Mouse (Mus musculus) bone marrow macrophage, adult 2 months (primary cell): Measurements from ENCODE around the gene Myh7b. TPM values are rescaled to one million over a fixed set of nuclear protein-coding genes. Genes with fewer than 3 reads are reported as not detected.
A peak's percentile ranks its signal among the peaks of the same experiment; 100 is the strongest.

ENCODE experiments used
- H3K27ac ChIP-seq: 2 replicates; pipeline ENCODE4 v1.5.1; 2012; ENCODE audit warnings: low read depth, low read length; ENCODE audit not compliant: insufficient read depth
- H3K4me1 ChIP-seq: 2 replicates; pipeline ENCODE4 v1.6.1; 2012; ENCODE audit warnings: low read length; ENCODE audit not compliant: control insufficient read depth, insufficient read depth
- H3K4me3 ChIP-seq: 2 replicates; pipeline ENCODE4 v1.5.1; 2012; ENCODE audit warnings: mild to moderate bottlenecking, low read length, moderate library complexity; ENCODE audit not compliant: insufficient read depth
- CTCF ChIP-seq: IDR thresholded peaks from 2 replicates; pipeline ENCODE4 v1.5.1; 2012; ENCODE audit warnings: low read depth, mild to moderate bottlenecking, low read length, moderate library complexity
- POLR2A ChIP-seq: IDR thresholded peaks from 2 replicates; pipeline ENCODE4 v1.6.1; 2012; ENCODE audit warnings: mild to moderate bottlenecking, low read depth, low read length, borderline replicate concordance
- polyA plus RNA-seq: library from polyadenylated mRNA; stranded (reverse); fragments of >200 nt; gene quantifications from 2 replicates; pipeline ENCODE4 v1.2.4, GENCODE M21; 2012; ENCODE audit not compliant: missing spikeins, insufficient read depth, insufficient read length

Gene Myh7b
- polyA plus RNA-seq, 1 experiment, result not detected

DNA sequence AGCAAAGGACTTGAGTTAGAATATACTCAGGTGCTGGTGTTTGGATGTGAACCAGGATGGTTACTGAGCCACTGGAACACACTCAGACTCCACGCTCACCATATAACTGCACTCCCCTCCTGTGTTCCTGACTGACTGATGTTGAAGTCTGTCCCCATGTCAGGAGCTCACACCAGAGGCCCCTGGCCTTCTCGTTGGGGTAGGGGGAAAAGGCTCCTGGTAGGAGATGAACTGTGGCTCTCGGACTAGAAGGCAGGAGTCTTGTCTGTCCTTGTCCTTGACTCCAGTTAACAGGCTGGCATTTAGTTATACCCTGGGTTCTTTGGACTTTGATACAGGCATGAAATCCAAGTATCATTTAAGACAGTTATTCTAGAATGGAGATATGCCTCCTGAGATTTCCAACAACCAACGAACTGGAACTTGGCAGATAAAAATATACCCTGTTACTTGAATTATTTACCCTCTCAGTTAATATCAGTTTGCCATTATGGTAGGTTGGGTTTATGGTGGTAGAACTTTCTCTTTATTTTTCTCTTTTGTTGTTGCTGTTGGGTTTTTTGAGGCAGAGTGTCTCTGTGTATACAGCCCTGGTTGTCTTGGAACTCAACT is 28.5 kb upstream of the Myh7b start:
- no peak overlapping the region for H3K4me3 ChIP-seq
- no peak overlapping the region for H3K27ac ChIP-seq
- H3K4me1 ChIP-seq, result peaks cover 11% of the 10 kb centered on the region
- TF ChIP-seq CTCF, result no peak
- no peak for TF ChIP-seq POLR2A

DNA sequence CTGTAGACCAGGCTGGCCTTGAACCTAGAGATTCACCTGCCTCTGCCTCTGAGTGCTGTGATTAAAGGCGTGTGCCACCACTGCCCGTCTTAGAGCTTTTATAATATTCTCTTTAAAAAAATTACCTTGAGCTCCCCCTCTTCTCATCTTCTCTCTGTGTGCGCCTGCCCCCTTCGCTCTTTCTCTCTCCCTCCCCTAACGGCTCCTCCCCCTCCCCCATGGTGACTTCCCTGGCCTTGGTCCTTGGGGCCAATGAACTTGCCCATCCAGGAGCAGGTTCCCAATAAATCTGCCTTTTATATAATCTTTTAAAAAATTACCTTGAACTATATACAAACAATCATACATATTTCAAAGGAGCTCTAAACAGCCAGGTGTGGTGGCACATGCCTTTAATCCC is 28.0 kb upstream of the Myh7b start:
- Histone ChIP-seq H3K27ac (no peak overlapping the region), H3K4me1 (peaks cover 11% of the 10 kb centered on the region), H3K4me3 (no peak overlapping the region)
- TF ChIP-seq CTCF, result no peak
- TF ChIP-seq POLR2A, result no peak

DNA sequence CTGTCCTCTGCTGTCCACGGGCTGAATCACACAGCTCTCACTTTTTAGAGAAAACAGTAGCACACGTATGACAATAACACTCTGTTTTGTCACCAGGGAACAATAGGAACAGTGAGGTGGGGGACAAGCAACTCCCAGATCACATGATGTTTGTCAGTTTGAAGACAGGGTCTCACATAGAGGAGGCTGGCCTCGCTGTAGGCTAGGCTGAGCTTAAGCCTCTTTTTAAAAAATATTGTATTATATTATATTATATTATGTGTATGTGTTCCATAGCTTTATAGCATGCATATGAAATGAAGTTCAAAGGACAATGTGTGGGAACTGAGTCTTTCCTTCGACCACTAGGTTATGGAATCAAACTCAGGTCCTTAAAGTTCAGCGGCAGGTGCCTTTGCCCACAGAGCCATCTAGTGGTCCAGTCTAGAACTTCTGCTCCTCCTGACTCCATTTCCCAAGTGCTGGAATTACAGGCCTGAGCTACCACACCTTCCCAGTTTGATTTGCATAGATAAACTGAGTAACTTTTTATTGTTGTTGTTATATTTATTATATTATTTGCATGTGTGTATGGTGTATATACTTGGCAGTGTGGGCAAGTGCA is 27.0 kb upstream of the Myh7b start:
- Histone ChIP-seq H3K4me3 (no peak overlapping the region), H3K27ac (no peak overlapping the region), H3K4me1 (peaks cover 11% of the 10 kb centered on the region)
- TF ChIP-seq POLR2A, result no peak
- peak; percentile 37; the same call in 1 of the 2 replicates for TF ChIP-seq CTCF

DNA sequence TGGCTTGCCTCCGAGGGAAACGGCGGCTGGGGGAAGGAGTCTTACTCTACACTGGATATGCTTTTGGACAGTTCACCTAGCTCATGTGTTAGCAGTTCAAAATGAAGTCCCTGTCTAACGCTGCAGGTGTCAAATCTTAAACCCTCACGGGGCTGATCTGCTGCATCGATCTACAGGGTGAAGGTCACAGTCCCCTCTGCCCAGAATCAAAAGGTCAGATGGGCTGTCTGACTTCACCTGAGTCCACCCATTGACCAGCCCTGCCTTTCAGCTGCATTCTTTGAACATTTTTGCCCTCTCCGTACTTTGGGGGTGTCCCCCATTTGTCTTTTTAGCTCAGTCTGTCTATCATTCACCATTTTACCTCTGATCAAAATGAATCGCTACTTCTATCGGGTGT is 25.9 kb upstream of the Myh7b start:
- Histone ChIP-seq H3K4me3 (no peak overlapping the region), H3K27ac (no peak overlapping the region), H3K4me1 (peaks cover 13% of the 10 kb centered on the region)
- no peak for TF ChIP-seq CTCF
- no peak for TF ChIP-seq POLR2A

DNA sequence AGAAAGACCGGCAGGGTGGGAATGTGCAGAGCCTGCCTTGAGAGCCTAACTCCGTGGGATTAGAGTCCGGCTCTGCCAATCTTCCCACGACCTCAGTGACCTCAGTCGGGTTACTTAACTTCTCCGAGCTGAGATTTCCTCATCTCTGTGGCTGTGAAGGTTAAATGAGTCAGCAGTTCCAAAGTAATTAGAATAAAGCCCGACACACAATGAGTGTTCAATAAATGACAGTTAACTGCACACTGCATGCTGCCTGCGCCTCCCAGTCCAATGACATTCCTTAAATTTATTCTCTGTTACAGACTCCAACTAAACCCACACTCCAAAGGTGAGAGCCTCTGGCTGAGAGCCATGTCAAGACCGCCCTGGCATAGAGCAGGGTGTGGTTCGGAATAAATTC is 25.5 kb upstream of the Myh7b start:
- H3K4me1 ChIP-seq, result peaks cover 13% of the 10 kb centered on the region
- no peak overlapping the region for H3K4me3 ChIP-seq
- H3K27ac ChIP-seq, result no peak overlapping the region
- TF ChIP-seq CTCF (no peak), POLR2A (no peak)

DNA sequence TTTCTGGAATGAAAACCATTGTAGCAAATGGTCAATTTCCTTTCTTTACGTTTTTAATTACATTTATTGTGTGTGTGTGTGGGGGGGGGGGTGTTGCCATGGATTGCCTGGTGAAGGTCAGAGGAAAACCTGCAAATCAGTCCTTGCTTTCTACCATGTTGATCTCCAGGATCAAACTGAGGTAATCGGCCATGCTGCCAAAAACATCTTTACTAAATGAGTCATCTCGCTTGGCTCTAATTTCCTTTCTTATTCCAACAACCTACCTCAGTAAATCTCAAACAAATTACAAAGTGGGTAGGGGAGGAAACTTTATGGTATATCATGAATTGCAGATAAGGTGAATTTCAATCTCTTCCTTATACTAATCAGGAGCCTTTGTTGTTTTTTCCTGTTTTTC is 22.9 kb upstream of the Myh7b start:
- H3K27ac ChIP-seq, result no peak overlapping the region
- H3K4me1 ChIP-seq, result peaks cover 21% of the 10 kb centered on the region
- no peak overlapping the region for H3K4me3 ChIP-seq
- TF ChIP-seq CTCF (no peak), POLR2A (no peak)

DNA sequence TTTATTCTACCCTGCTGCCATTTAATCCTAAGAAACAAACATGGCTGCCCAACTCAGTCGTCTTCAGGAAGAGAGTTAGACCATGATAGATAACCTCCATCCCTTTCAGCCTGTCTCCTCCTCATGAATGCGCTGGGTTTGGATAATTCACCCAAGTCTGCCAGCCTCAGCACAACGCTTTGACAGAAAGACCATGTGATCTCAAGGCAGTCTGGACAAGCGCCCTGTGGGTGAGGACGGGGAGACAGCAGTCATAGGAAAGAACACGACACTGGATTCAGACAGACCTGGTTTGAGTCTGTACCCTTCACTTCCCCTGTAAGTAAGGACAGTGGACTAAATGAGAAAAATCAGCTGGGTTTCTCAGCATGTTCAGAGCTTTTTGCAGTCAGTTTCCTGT is 21.5 kb upstream of the Myh7b start:
- H3K4me1 ChIP-seq, result peaks cover 20% of the 10 kb centered on the region
- H3K4me3 ChIP-seq, result no peak overlapping the region
- no peak overlapping the region for H3K27ac ChIP-seq
- TF ChIP-seq CTCF (no peak), POLR2A (no peak)

DNA sequence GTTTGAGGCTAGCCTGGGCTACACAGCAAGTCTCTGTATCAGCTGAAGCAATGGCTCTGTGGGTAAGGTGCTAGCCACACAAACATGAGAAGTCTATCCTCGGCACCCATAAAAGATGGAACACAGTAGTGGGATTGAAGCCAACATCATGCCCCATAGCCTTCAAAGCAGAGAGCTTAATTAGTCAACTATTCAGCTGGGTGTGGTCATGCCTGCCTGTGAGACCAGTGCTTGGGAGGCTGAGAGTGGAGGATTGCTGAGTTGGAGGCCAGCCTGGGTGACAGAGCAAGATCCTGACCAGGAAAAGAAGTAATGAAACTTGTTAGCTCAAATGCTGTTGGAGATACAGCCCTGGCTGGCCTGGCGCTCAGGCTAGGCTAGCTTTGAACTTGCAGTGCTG is 20.1 kb upstream of the Myh7b start:
- Histone ChIP-seq H3K27ac (no peak overlapping the region), H3K4me3 (no peak overlapping the region), H3K4me1 (peaks cover 12% of the 10 kb centered on the region)
- TF ChIP-seq POLR2A (no peak), CTCF (no peak)

DNA sequence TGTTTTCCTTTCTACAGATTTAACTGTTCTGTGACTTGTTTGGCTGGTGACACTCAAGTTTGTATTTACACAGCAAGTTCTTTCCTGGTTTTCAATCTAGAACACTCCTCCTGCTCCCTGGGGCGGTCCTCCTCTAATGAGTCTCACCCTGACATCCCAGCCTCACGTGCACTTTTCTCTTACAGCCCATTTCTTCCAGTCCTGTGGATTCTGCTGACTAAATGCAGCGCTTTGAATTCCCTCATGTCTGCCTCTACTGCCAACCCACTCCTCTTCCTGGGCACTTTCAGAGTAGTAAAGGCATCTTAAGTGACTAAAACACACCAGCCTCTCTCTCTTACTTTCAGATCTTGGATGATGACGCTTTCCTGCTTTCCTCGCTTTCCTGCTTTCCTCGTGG is 19.3 kb upstream of the Myh7b start:
- peak overlapping the region; percentile 39 for H3K27ac ChIP-seq
- H3K4me3 ChIP-seq, result peak overlapping the region; percentile 67
- TF ChIP-seq POLR2A (no peak), CTCF (no peak)
- H3K4me1 ChIP-seq, result peaks cover 10% of the 10 kb centered on the region

DNA sequence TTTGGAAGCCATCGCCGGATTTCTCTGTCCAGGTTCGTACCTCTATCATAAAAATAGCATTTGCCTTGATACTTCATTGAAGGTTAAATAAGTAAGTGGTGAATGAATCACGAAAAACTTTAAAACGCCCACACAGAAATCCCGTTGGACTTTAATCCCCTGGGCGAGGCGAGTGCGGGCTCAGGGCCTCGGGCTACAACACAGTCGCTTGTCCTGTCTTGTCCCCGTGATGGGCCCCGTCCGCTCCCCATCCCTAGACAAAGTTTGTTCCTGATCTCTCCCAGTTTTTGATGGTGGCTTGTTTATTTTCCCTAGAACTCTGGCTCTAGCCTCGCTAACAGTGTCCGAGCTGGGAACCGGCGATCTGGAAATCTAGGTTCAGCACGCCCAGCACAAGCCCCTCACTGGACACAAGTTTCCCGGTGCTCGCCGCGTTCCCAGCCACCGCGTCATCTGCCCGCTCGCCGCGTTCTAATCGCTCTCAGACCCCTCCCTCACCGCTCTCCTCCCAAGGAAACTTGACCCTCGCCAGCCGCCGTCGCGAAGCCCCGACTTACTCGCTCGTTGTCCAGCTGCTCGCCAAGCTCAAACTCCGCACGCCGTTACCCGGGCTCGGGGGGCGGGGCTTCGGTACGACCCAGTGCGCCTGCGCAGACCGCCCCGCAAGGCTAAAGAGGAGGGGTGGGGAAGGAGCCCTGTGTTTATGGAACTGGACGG is 18.7 kb upstream of the Myh7b start, which contains the start of gene Gss:
Gene Gss, minus strand, starts transcription at position 674 of the 717 bp plus-strand sequence.
- H3K27ac ChIP-seq, result peak within 1 kb of the TSS; percentile 39
- H3K4me3 ChIP-seq, result peak within 1 kb of the TSS; percentile 67
- H3K4me1 ChIP-seq, result peaks cover 10% of the 10 kb centered on the region
- TF ChIP-seq CTCF (no peak; the same call in 1 of the 2 replicates), POLR2A (0 out of 2 replicates have a peak, but pooled peaks have one; percentile 22)
